Mouse (Mus musculus): ENCODE measurements around the gene Mrgprf. TPM values are rescaled to one million over a fixed set of nuclear protein-coding genes. Genes with fewer than 3 reads are reported as not detected.

Gene Mrgprf
- polyA plus RNA-seq, 1 experiment from 2014 or later, result 3.7 TPM

DNA sequence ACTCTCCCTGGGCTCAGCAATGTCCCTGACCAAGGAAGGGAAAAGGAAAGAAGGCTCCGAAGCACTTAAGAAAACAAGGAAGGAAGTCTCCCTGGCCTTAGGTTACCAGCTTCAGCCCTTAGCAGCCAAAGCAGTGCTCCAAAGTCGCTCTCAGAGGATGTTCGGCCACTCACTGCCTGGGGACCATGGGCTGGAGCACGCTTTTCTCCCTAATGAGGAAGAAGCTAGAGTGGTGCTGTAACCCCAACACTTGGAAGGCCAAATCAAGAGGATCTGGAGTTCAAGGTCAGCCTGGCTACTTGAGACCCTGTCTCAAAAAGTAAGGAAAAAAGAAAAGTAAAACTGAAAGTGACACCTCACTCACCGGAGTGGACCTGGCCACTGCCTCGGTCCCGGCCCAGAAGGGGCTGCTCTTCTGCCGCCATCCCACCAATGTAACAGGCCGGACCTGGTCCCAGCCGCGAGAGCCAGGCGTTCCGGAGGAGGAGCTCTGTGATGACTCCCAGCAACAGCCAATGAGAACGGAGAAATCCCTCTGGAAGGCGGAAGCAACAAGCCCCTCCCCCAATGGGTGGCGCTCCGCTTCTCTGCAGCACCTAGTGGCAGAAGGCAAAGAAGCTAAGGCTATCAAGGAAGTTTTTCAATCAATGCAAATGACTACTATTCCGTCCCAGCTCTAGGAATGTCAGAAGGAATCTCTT, 17.0 kb upstream of the Mrgprf start, which contains the start of gene Tpcn2:
Gene Tpcn2 (minus strand): TSS at position 525 of the 701 bp plus-strand sequence.
- peaks cover 30% of the 10 kb centered on the region for H3K4me1 ChIP-seq
- no peaks in the 10 kb centered on the region for H3K27me3 ChIP-seq
- WGBS, result 1% methylated on average over 18 of the region's 18 CpGs
- H3K4me3 ChIP-seq (replicated peaks), result peak within 1 kb of the TSS; percentile 59
- H3K9ac ChIP-seq, result peak within 1 kb of the TSS; percentile 53
- peak within 1 kb of the TSS; percentile 45; the same call in 1 of the 2 replicates for H3K27ac ChIP-seq
- H3K36me3 ChIP-seq, result peaks cover 17% of the 10 kb centered on the region
- no peaks in the 10 kb centered on the region for H3K9me3 ChIP-seq (replicated peaks)
- peak; percentile 94 for ATAC-seq (replicated peaks; ENCODE audit: low FRiP score)
- H3K4me2 ChIP-seq, result peak within 1 kb of the TSS; percentile 75

DNA sequence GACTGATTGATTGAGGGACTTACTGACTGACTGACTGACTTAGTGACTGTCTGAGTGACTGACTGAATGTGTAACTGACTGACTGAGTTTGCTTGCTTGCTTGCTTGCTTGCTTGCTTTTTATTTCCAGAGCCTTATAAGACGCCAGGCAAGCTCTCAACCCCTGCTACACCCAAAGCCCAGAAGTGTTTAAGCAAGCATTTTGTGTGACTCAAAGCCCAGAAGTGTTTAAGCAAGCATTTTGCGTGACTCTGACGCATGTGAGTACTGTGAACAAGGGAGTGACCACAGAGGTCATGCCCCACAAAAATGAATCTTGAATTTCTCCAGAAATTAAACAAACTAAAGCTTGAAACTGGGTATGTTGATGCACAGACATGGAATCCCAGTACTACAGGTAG, 16.3 kb upstream of the Mrgprf start:
- no peaks in the 10 kb centered on the region for H3K9me3 ChIP-seq (replicated peaks)
- 53% methylated on average over 3 of the region's 3 CpGs for WGBS
- no peak for ATAC-seq (replicated peaks; ENCODE audit: low FRiP score)
- no peak overlapping the region for H3K9ac ChIP-seq
- no peak overlapping the region for H3K27ac ChIP-seq
- peak overlapping the region; percentile 59 for H3K4me3 ChIP-seq (replicated peaks)
- peak overlapping the region; percentile 75 for H3K4me2 ChIP-seq
- peaks cover 11% of the 10 kb centered on the region for H3K36me3 ChIP-seq
- H3K27me3 ChIP-seq, result no peaks in the 10 kb centered on the region
- H3K4me1 ChIP-seq, result peaks cover 30% of the 10 kb centered on the region

DNA sequence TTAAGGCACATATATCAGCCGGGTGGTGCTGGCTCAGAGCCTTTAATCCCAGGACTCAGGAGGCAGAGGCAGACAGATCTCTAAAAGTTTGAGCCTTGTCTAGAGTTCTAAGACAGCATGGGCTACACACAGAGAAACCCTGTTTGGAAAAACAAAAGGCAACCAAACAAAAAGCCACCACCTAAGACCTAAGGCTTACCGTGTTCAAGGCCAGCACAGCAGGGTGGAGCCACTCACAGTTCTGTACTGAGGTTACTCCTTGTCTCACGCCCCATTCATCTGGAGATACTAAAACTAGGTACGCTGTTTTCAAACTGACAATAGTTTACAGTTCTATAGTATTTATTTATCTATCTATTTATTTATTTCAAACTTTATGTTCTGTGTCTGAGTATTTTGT, 15.2 kb upstream of the Mrgprf start:
- H3K4me1 ChIP-seq, result peaks cover 30% of the 10 kb centered on the region
- H3K27me3 ChIP-seq, result no peaks in the 10 kb centered on the region
- 84% methylated on average over 4 of the region's 4 CpGs for WGBS

DNA sequence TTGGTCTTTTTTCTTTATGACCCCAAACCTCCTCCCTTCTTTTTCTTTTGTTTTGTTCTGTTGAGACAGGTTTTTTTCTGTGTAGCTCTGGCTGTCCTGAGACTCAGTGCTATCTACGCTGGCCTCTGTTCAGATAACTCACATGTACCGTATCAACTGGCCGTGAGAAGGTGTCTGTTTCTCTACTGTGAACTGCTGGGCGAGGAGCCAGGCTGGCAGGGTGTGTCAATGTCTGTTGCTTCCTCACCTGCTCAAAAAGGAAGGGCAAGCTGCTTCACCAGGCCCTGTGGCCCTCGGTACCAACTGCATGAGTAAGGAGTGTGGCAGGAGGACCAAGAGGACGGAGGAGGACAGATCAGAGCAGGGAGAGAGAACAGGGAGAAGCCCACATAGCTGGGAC, 13.2 kb upstream of the Mrgprf start:
- Histone ChIP-seq H3K4me2 (no peak overlapping the region), H3K27me3 (no peaks in the 10 kb centered on the region), H3K4me1 (peaks cover 16% of the 10 kb centered on the region), H3K36me3 (no peaks in the 10 kb centered on the region), H3K9ac (no peak overlapping the region), H3K27ac (no peak overlapping the region), H3K4me3 (replicated peaks) (no peak overlapping the region), H3K9me3 (replicated peaks) (no peaks in the 10 kb centered on the region)
- no peak for ATAC-seq (replicated peaks; ENCODE audit: low FRiP score)
- WGBS, result 80% methylated on average over 6 of the region's 6 CpGs

More for the DNA sequence above, 15.2 kb upstream of the Mrgprf start:
- Histone ChIP-seq H3K36me3 (no peaks in the 10 kb centered on the region), H3K4me3 (replicated peaks) (no peak overlapping the region), H3K27ac (no peak overlapping the region), H3K4me2 (no peak overlapping the region), H3K9me3 (replicated peaks) (no peaks in the 10 kb centered on the region), H3K9ac (no peak overlapping the region)
- no peak for ATAC-seq (replicated peaks; ENCODE audit: low FRiP score)

DNA sequence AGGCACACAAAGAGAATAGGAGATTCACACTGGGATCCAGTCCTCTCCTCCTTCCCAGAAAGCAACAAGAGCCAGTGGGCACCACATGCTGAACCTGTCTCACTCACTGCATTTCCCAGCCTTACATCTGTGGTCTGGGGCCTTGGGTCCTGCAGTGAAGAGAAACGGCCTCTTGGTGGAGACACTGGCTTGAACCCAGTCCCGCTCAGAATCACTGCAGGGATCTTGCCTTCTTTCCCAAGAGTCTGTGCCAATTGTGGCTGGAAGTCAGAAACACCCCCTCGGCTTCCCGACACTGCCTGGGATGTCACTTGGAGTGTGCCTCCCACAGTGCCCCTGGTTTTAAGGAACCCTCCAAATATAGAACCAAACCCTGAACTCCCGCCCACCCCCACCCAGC, 11.3 kb upstream of the Mrgprf start:
- no peak overlapping the region for H3K9ac ChIP-seq
- WGBS, result 23% methylated on average over 5 of the region's 5 CpGs
- no peak overlapping the region for H3K27ac ChIP-seq
- no peaks in the 10 kb centered on the region for H3K36me3 ChIP-seq
- H3K4me3 ChIP-seq (replicated peaks), result no peak overlapping the region
- peak; percentile 58 for ATAC-seq (replicated peaks; ENCODE audit: low FRiP score)
- no peaks in the 10 kb centered on the region for H3K9me3 ChIP-seq (replicated peaks)
- H3K27me3 ChIP-seq, result no peaks in the 10 kb centered on the region
- H3K4me2 ChIP-seq, result no peak overlapping the region
- 0 out of 2 replicates have a peak, but pooled peaks cover 2% of the 10 kb centered on the region for H3K4me1 ChIP-seq

DNA sequence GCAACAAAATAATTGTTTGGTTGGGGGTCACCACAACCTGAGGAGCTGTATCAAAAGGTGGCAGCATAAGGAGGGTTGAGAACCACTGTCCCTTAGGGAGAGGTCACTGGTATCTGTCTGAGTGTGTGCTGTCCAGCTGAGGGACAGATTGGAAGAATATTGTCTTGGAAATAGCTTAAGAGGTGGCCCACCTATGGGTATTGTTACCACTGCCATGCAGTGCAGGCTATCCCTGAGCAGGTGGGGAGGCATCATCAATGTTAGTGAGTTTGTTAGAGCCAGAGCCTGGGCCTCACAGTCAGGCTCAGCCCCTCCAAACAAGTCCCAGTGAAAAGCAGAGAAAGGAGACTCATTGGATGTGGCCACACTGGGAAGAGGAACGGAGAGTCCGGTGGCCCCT, 8.8 kb upstream of the Mrgprf start:
- Histone ChIP-seq H3K4me3 (replicated peaks) (no peak overlapping the region), H3K36me3 (no peaks in the 10 kb centered on the region), H3K9me3 (replicated peaks) (no peaks in the 10 kb centered on the region), H3K27ac (no peak overlapping the region), H3K4me2 (no peak overlapping the region), H3K4me1 (0 out of 2 replicates have a peak, but pooled peaks cover 2% of the 10 kb centered on the region), H3K9ac (no peak overlapping the region), H3K27me3 (no peaks in the 10 kb centered on the region)
- ATAC-seq (replicated peaks; ENCODE audit: low FRiP score), result no peak
- WGBS, result 91% methylated on average over 2 of the region's 2 CpGs

DNA sequence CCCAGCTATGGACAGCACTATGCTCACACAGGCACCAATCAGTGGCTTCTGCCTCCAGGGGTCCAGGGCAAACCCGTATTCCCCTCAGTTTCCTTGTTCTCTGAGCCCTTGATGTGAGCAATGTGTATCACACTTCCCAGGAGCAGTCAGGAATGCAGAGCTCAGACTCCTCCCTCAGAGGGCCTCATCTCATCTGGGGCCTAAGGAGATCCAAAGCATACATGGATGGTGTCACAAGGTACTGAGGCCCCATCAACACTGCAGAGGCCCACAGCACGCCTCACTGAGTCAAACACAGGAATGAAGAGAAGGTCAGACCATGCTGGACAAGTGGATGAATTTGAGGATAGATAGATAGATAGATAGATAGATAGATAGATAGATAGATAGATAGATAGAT, 7.9 kb upstream of the Mrgprf start:
- Histone ChIP-seq H3K4me2 (no peak overlapping the region), H3K4me3 (replicated peaks) (no peak overlapping the region), H3K4me1 (0 out of 2 replicates have a peak, but pooled peaks cover 2% of the 10 kb centered on the region), H3K36me3 (no peaks in the 10 kb centered on the region), H3K27me3 (no peaks in the 10 kb centered on the region), H3K9ac (no peak overlapping the region), H3K27ac (no peak overlapping the region), H3K9me3 (replicated peaks) (no peaks in the 10 kb centered on the region)
- WGBS, result 57% methylated on average over 2 of the region's 2 CpGs
- ATAC-seq (replicated peaks; ENCODE audit: low FRiP score), result no peak

DNA sequence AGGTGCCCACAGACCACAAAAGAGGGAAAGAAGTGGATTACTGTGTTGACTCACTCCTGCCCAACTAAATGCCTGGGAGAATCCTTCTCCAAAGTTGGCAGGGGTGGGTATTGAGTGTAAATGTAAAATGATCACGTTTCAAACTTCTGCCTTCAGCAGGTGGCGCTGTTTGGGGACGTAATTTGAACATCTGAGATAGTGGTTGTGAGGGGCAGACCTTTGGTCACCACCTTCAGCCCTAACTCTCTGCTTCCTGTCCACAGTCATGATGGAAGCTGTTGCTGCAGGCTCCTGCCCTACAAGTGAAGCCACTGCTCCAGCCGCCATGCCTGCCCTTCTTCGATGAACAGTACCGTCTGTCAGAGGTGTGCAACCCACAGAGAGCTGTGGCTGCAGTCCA, 6.8 kb upstream of the Mrgprf start:
- H3K4me3 ChIP-seq (replicated peaks), result no peak overlapping the region
- WGBS, result 41% methylated on average over 6 of the region's 6 CpGs
- no peaks in the 10 kb centered on the region for H3K9me3 ChIP-seq (replicated peaks)
- H3K9ac ChIP-seq, result no peak overlapping the region
- 0 out of 2 replicates have a peak, but pooled peaks cover 5% of the 10 kb centered on the region for H3K4me1 ChIP-seq
- H3K36me3 ChIP-seq, result no peaks in the 10 kb centered on the region
- ATAC-seq (replicated peaks; ENCODE audit: low FRiP score), result no peak
- no peak overlapping the region for H3K4me2 ChIP-seq
- H3K27ac ChIP-seq, result no peak overlapping the region
- H3K27me3 ChIP-seq, result no peaks in the 10 kb centered on the region

DNA sequence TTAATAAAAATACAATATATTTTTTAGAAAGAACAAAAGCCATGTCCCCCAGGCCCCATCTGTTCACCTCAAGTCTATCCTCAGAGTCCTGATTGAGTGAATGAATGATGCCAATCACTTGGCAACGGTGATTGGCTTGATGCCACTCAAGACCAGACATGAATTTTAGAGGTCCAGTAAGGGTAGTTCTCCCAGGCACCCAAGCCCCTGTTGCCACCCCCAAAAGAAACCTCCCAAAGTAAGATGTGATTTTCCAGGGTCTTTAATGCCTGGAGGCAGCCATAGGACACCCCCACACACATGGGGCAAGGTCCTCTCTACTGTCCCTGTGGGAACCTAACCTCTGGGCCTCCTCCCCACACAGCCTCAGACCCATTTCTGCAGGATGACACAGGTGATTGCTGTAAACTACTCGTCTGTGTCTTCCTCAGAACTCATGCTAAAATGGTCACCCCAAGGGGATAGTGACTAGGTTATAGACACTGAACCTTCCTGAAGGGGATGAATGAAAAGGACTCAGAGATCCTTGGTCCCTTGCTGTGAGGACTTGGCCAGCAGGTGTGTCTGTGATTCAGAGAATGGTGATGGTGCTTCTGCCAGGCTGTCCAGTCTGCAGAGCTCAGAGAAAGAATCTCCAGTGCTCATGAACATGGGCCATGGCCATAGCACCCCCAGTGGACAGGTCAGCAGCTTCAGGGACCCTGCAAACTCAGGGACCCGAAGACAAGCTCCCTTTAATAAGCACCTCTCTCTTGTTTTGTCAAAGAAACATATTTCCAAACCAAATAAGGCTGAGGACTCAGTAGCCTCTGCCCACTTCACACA, 1.8 kb upstream of the Mrgprf start:
- H3K36me3 ChIP-seq, result no peaks in the 10 kb centered on the region
- H3K27me3 ChIP-seq, result no peaks in the 10 kb centered on the region
- H3K4me3 ChIP-seq (replicated peaks), result no peak overlapping the region
- no peak for ATAC-seq (replicated peaks; ENCODE audit: low FRiP score)
- H3K4me2 ChIP-seq, result no peak overlapping the region
- H3K4me1 ChIP-seq, result peaks cover 31% of the 10 kb centered on the region
- no peak overlapping the region for H3K9ac ChIP-seq
- no peak overlapping the region for H3K27ac ChIP-seq
- no peaks in the 10 kb centered on the region for H3K9me3 ChIP-seq (replicated peaks)
- WGBS, result 61% methylated on average over 3 of the region's 3 CpGs

DNA sequence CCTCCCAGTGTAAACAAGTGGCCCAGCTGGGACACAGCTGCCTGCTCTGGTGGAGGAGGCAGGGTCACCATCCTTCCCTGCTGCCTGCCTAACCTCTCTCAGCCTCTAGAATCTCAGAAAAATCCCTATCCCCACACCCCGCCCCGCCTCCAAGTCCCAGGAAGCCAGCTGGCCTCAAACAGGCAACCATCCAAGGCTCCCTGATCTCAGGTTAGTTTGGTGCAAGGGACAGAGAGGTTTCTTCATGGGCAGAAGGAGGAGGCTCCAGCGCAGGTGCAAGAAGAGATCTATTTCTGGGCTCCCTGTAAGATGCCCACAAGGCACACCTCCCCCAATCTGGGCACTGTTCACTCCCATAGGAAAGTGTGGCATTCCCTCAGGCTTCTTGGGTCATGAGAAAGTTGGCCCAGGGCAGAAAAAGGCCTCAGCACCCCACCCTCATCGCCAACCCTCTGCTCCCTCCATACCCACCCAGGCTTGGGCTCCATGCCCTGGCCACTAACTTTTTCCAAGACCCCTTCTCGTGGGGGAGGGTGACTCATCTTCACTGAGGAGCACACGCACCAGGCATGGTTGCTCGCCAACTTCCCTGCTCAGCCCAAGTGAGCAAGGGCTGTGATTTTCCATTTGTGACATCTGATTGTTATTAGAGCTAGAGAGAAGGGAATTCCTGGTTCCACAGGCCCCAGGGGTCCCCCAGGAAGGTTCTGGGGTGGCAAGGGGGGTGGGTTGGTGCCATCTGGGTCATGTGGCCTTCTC, 887 bp upstream of the Mrgprf start:
- ATAC-seq (replicated peaks; ENCODE audit: low FRiP score), result no peak
- no peaks in the 10 kb centered on the region for H3K27me3 ChIP-seq
- 0 out of 2 replicates have a peak overlapping the region, but pooled peaks have one; percentile 43 for H3K27ac ChIP-seq
- peaks cover 31% of the 10 kb centered on the region for H3K4me1 ChIP-seq
- no peak overlapping the region for H3K9ac ChIP-seq
- no peaks in the 10 kb centered on the region for H3K9me3 ChIP-seq (replicated peaks)
- WGBS, result 59% methylated on average over 7 of the region's 7 CpGs
- no peak overlapping the region for H3K4me2 ChIP-seq
- no peak overlapping the region for H3K4me3 ChIP-seq (replicated peaks)
- H3K36me3 ChIP-seq, result no peaks in the 10 kb centered on the region

DNA sequence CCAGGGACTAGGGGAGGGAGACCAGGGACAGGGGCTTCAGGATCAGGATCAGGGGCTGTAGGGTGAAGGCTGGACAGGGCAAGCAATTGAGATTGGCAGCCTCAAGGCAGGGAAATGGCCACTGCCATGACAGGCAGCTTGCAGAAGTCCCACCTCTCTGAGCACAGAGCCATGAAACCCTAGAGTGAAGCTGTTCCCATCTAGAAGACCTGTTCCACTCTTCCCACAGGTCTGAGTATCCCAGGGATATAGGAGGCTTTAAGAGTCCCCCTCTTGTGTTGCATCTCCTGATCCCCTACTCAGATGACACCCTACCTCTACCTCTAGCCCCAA, 346 bp downstream of the Mrgprf start:
- H3K9me3 ChIP-seq (replicated peaks), result no peaks in the 10 kb centered on the region
- no peaks in the 10 kb centered on the region for H3K27me3 ChIP-seq
- H3K9ac ChIP-seq, result no peak overlapping the region
- H3K4me3 ChIP-seq (replicated peaks), result no peak overlapping the region
- no peak for ATAC-seq (replicated peaks; ENCODE audit: low FRiP score)
- no peak overlapping the region for H3K4me2 ChIP-seq
- H3K27ac ChIP-seq, result peak overlapping the region; percentile 25; the same call in 1 of the 2 replicates
- H3K36me3 ChIP-seq, result no peaks in the 10 kb centered on the region
- H3K4me1 ChIP-seq, result peaks cover 31% of the 10 kb centered on the region

Data from kidney, embryonic 15.5 days (tissue).